Mouse (Mus musculus) MEL (cell line): Measurements from ENCODE around the gene Hacl1. TPM values are rescaled to one million over a fixed set of nuclear protein-coding genes. Genes with fewer than 3 reads are reported as not detected.

Experiments
- DNase-seq: peaks from one replicate; pipeline ENCODE4 v3.0.0; 2011; ENCODE audit warnings: low read depth, low spot score
- H3K27ac ChIP-seq: 2 replicates; pipeline ENCODE4 v1.5.1; 2012; ENCODE audit warnings: low read depth, mild to moderate bottlenecking, control low read depth, low read length, moderate library complexity; ENCODE audit not compliant: control insufficient read depth
- H3K27me3 ChIP-seq, 2 experiments: fragments of 150-350 bp in 1 of 2; sonication (generic) in 1 of 2; 2 replicates each; pipeline ENCODE4 v1.6.1; 2012; ENCODE audit warnings: low read length in 2 of 2, mild to moderate bottlenecking in 2 of 2, improper control_type of control experiment in 1 of 2, moderate library complexity in 1 of 2; ENCODE audit not compliant: insufficient read depth in 2 of 2, control insufficient read depth in 1 of 2
- H3K36me3 ChIP-seq, 2 experiments: 2 replicates each; pipeline ENCODE4 v1.6.1; 2012 to 2014; ENCODE audit warnings: low read length in 2 of 2, improper control_type of control experiment in 1 of 2, inconsistent platforms in 1 of 2, mild to moderate bottlenecking in 1 of 2; ENCODE audit not compliant: insufficient read depth in 2 of 2, control insufficient read depth in 1 of 2
- H3K4me1 ChIP-seq, 2 experiments: fragments of 150-350 bp in 1 of 2; sonication (generic) in 1 of 2; 2 replicates each; pipeline ENCODE4 v1.6.1; 2012; ENCODE audit warnings: low read length in 2 of 2, improper control_type of control experiment in 1 of 2, mild to moderate bottlenecking in 1 of 2; ENCODE audit not compliant: insufficient read depth in 2 of 2, control insufficient read depth in 1 of 2
- H3K4me3 ChIP-seq, 2 experiments: fragments of 150-350 bp in 1 of 2; sonication (generic) in 1 of 2; 2 replicates each; pipeline ENCODE4 v1.5.1; 2012; ENCODE audit warnings: low read depth in 2 of 2, low read length in 2 of 2, mild to moderate bottlenecking in 2 of 2, moderate library complexity in 2 of 2, control low read depth in 1 of 2, improper control_type of control experiment in 1 of 2; ENCODE audit not compliant: control insufficient read depth in 1 of 2, insufficient read depth in 1 of 2
- H3K79me2 ChIP-seq: 2 replicates; pipeline ENCODE4 v1.6.1; 2012; ENCODE audit warnings: mild to moderate bottlenecking, low read length, moderate library complexity; ENCODE audit not compliant: control insufficient read depth, poor library complexity, insufficient read depth
- H3K9ac ChIP-seq: 2 replicates; pipeline ENCODE4 v1.6.1; 2012; ENCODE audit warnings: low read depth, mild to moderate bottlenecking, control low read depth, low read length, moderate library complexity; ENCODE audit not compliant: control insufficient read depth, poor library complexity, severe bottlenecking
- H3K9me3 ChIP-seq: fragments of 150-350 bp; sonication (generic); replicated peaks from 2 replicates; pipeline ENCODE4 v1.6.1; 2012; ENCODE audit warnings: mild to moderate bottlenecking, low read length, improper control_type of control experiment, moderate library complexity; ENCODE audit not compliant: insufficient read depth
- CHD2 ChIP-seq: IDR thresholded peaks from 2 replicates; pipeline ENCODE4 v1.6.1; 2011; ENCODE audit warnings: low read length, improper control_type of control experiment
- CTCF ChIP-seq, 3 experiments: IDR thresholded peaks in 2 of 3; conservative IDR thresholded peaks in 1 of 3; 2 replicates each; pipeline ENCODE4 v1.5.1; 2011 to 2012; ENCODE audit warnings: low read length in 3 of 3, low read depth in 2 of 3, mild to moderate bottlenecking in 2 of 3, improper control_type of control experiment in 1 of 3, inconsistent platforms in 1 of 3, mixed read lengths in 1 of 3, moderate library complexity in 1 of 3; ENCODE audit not compliant: control insufficient read depth in 1 of 3, insufficient read depth in 1 of 3, poor library complexity in 1 of 3, severe bottlenecking in 1 of 3
- E2F4 ChIP-seq: IDR thresholded peaks from 2 replicates; pipeline ENCODE4 v1.6.1; 2011; ENCODE audit warnings: low read depth, low read length, improper control_type of control experiment, borderline replicate concordance
- ELF1 ChIP-seq: IDR thresholded peaks from 2 replicates; pipeline ENCODE4 v1.6.1; 2014; ENCODE audit warnings: low read depth, mild to moderate bottlenecking, inconsistent platforms, low read length, improper control_type of control experiment, moderate library complexity
- EP300 ChIP-seq, 2 experiments: IDR thresholded peaks; 2 replicates each; pipeline ENCODE4 v1.6.1; 2011; ENCODE audit warnings: improper control_type of control experiment in 2 of 2, low read length in 2 of 2, low read depth in 1 of 2, mild to moderate bottlenecking in 1 of 2
- ETS1 ChIP-seq: IDR thresholded peaks from 2 replicates; pipeline ENCODE4 v1.6.1; 2012; ENCODE audit warnings: low read depth, mild to moderate bottlenecking, inconsistent platforms, low read length, improper control_type of control experiment, moderate library complexity
- HCFC1 ChIP-seq: IDR thresholded peaks from 2 replicates; pipeline ENCODE4 v1.6.1; 2012; ENCODE audit warnings: low read depth, mild to moderate bottlenecking, inconsistent platforms, low read length, improper control_type of control experiment, moderate library complexity
- JUND ChIP-seq: IDR thresholded peaks from 2 replicates; pipeline ENCODE4 v1.6.1; 2011; ENCODE audit warnings: low read depth, mild to moderate bottlenecking, improper control_type of control experiment, low read length
- KAT2A ChIP-seq: conservative IDR thresholded peaks from 2 replicates; pipeline ENCODE4 v1.6.1; 2012; ENCODE audit warnings: low read depth, low read length, improper control_type of control experiment, inconsistent platforms
- MAFK ChIP-seq: IDR thresholded peaks from 2 replicates; pipeline ENCODE4 v1.6.1; 2011; ENCODE audit warnings: low read depth, mild to moderate bottlenecking, low read length, improper control_type of control experiment, borderline replicate concordance
- MAX ChIP-seq: IDR thresholded peaks from 2 replicates; pipeline ENCODE4 v1.6.1; 2011; ENCODE audit warnings: low read length, improper control_type of control experiment
- MAZ ChIP-seq: IDR thresholded peaks from 2 replicates; pipeline ENCODE4 v1.6.1; 2012; ENCODE audit warnings: low read depth, mild to moderate bottlenecking, inconsistent platforms, low read length, improper control_type of control experiment
- MEF2A ChIP-seq: IDR thresholded peaks from 2 replicates; pipeline ENCODE4 v1.6.1; 2014; ENCODE audit warnings: low read depth, mild to moderate bottlenecking, inconsistent platforms, low read length, improper control_type of control experiment; ENCODE audit not compliant: poor library complexity, insufficient replicate concordance, severe bottlenecking; ENCODE audit errors: extremely low read depth
- MYB ChIP-seq: IDR thresholded peaks from 2 replicates; pipeline ENCODE4 v1.6.1; 2011; ENCODE audit warnings: mild to moderate bottlenecking, low read depth, low read length, improper control_type of control experiment
- MYC ChIP-seq: IDR thresholded peaks from 2 replicates; pipeline ENCODE4 v1.6.1; 2011; ENCODE audit warnings: low read depth, mild to moderate bottlenecking, low read length, improper control_type of control experiment, moderate library complexity
- NELFE ChIP-seq: IDR thresholded peaks from 2 replicates; pipeline ENCODE4 v1.6.1; 2011; ENCODE audit warnings: low read depth, low read length, improper control_type of control experiment
- NRF1 ChIP-seq: IDR thresholded peaks from 2 replicates; pipeline ENCODE4 v1.6.1; 2014; ENCODE audit warnings: low read depth, mild to moderate bottlenecking, inconsistent platforms, low read length, improper control_type of control experiment, moderate library complexity; ENCODE audit not compliant: poor library complexity, insufficient read depth, severe bottlenecking
- POLR2A ChIP-seq, 2 experiments: IDR thresholded peaks; 2 replicates each; pipeline ENCODE4 v1.6.1; 2011 to 2012; ENCODE audit warnings: low read length in 2 of 2, mild to moderate bottlenecking in 2 of 2, control low read depth in 1 of 2, improper control_type of control experiment in 1 of 2, low read depth in 1 of 2, moderate library complexity in 1 of 2; ENCODE audit not compliant: control insufficient read depth in 1 of 2, insufficient read depth in 1 of 2, poor library complexity in 1 of 2
- POLR2AphosphoS2 ChIP-seq: IDR thresholded peaks from 2 replicates; pipeline ENCODE4 v1.6.1; 2011; ENCODE audit warnings: low read length, improper control_type of control experiment
- POLR2AphosphoS5 ChIP-seq: IDR thresholded peaks from 2 replicates; pipeline ENCODE4 v1.6.1; 2012; ENCODE audit warnings: low read depth, borderline replicate concordance, mild to moderate bottlenecking, inconsistent platforms, low read length, moderate library complexity, mixed read lengths
- RCOR1 ChIP-seq: IDR thresholded peaks from 2 replicates; pipeline ENCODE4 v1.6.1; 2012; ENCODE audit warnings: low read depth, mild to moderate bottlenecking, inconsistent platforms, low read length, improper control_type of control experiment
- SIN3A ChIP-seq: IDR thresholded peaks from 2 replicates; pipeline ENCODE4 v1.6.1; 2012; ENCODE audit warnings: low read length, improper control_type of control experiment, inconsistent platforms
- TAL1 ChIP-seq: IDR thresholded peaks from 2 replicates; pipeline ENCODE4 v1.6.1; 2012; ENCODE audit warnings: mild to moderate bottlenecking, inconsistent platforms, low read length, moderate library complexity, mixed read lengths
- TBP ChIP-seq: IDR thresholded peaks from 2 replicates; pipeline ENCODE4 v1.8.0; 2011; ENCODE audit warnings: low read depth, low read length, improper control_type of control experiment
- UBTF ChIP-seq: IDR thresholded peaks from 2 replicates; pipeline ENCODE4 v1.6.1; 2012; ENCODE audit warnings: low read depth, mild to moderate bottlenecking, inconsistent platforms, low read length, improper control_type of control experiment, moderate library complexity, borderline replicate concordance; ENCODE audit not compliant: insufficient read depth
- USF1 ChIP-seq: IDR thresholded peaks from 2 replicates; pipeline ENCODE4 v1.6.1; 2014; ENCODE audit warnings: low read depth, mild to moderate bottlenecking, inconsistent platforms, low read length, improper control_type of control experiment, moderate library complexity
- USF2 ChIP-seq, 2 experiments: IDR thresholded peaks; 2 replicates each; pipeline ENCODE4 v1.6.1; 2011 to 2012; ENCODE audit warnings: improper control_type of control experiment in 2 of 2, low read length in 2 of 2, borderline replicate concordance in 1 of 2, inconsistent platforms in 1 of 2, low read depth in 1 of 2, mild to moderate bottlenecking in 1 of 2; ENCODE audit not compliant: insufficient read depth in 1 of 2
- ZC3H11A ChIP-seq: IDR thresholded peaks from 2 replicates; pipeline ENCODE4 v1.6.1; 2012; ENCODE audit warnings: low read depth, mild to moderate bottlenecking, inconsistent platforms, low read length, improper control_type of control experiment
- ZMIZ1 ChIP-seq: IDR thresholded peaks from 2 replicates; pipeline ENCODE4 v1.6.1; 2012; ENCODE audit warnings: low read depth, mild to moderate bottlenecking, inconsistent platforms, low read length, improper control_type of control experiment, moderate library complexity
- ZNF384 ChIP-seq: IDR thresholded peaks from 2 replicates; pipeline ENCODE4 v1.6.1; 2012; ENCODE audit warnings: low read depth, mild to moderate bottlenecking, inconsistent platforms, low read length, improper control_type of control experiment
- polyA plus RNA-seq, 2 experiments: library from polyadenylated mRNA; stranded (reverse) in 1 of 2; unstranded in 1 of 2; fragments of >175 nt in 1 of 2; fragments of >200 nt in 1 of 2; gene quantifications; 2 replicates each; pipeline versions ENCODE4 v1.2.1 to v1.2.4; 2012; ENCODE audit warnings: low replicate concordance in 2 of 2, low read depth in 1 of 2; ENCODE audit not compliant: insufficient read length in 2 of 2, insufficient read depth in 1 of 2, missing spikeins in 1 of 2
- total RNA-seq: library from RNA; depleted of rRNA; stranded (reverse); fragments of 300-350 nt; gene quantifications from 2 replicates; pipeline ENCODE4 v1.2.3, GENCODE M21; 2012

The Hacl1 gene
- total and polyA plus RNA-seq, 3 experiments = 7.7 to 13.3 TPM; not detected in 1

- H3K27ac ChIP-seq = no peak overlapping the region
- no peak for TF ChIP-seq USF2 (IDR thresholded peaks at IDR 0.05; ENCODE audit: borderline replicate concordance in 1 of 2, insufficient read depth in 1 of 2, low read depth in 1 of 2, low read length in 2 of 2)
- no peak for TF ChIP-seq TBP
- no peak for TF ChIP-seq MYB
- no peak for TF ChIP-seq NRF1
- TF ChIP-seq ZMIZ1 = no peak
- no peak for TF ChIP-seq ZC3H11A
- TF ChIP-seq ZNF384 = no peak
- no peak for TF ChIP-seq ETS1
- no peak for TF ChIP-seq CTCF (IDR thresholded peaks at IDR 0.05 in 2 of 3, conservative IDR thresholded peaks at IDR 0.05 in 1 of 3; ENCODE audit: control insufficient read depth in 1 of 3, insufficient read depth in 1 of 3, low read depth in 2 of 3, low read length in 3 of 3, poor library complexity in 1 of 3, severe bottlenecking in 1 of 3)
- no peak for TF ChIP-seq NELFE
- no peak for TF ChIP-seq POLR2A (IDR thresholded peaks at IDR 0.05; ENCODE audit: control insufficient read depth in 1 of 2, insufficient read depth in 1 of 2, low read depth in 1 of 2, low read length in 2 of 2, poor library complexity in 1 of 2)
- no peak for TF ChIP-seq MAX
- no peak for TF ChIP-seq MEF2A
- TF ChIP-seq ELF1 = no peak
- no peak for TF ChIP-seq HCFC1
- no peak for TF ChIP-seq MYC
- no peak for TF ChIP-seq TAL1
- TF ChIP-seq, all 39 proteins: peak for 0
- H3K4me1 ChIP-seq = no peaks in the 10 kb centered on the region
- no peak overlapping the region for H3K4me3 ChIP-seq
- no peaks in the 10 kb centered on the region for H3K9me3 ChIP-seq
- peak; percentile 24 for DNase-seq
- no peaks in the 10 kb centered on the region for H3K36me3 ChIP-seq
- H3K27me3 ChIP-seq = no peaks in the 10 kb centered on the region
- no peaks in the 10 kb centered on the region for H3K79me2 ChIP-seq
- no peak overlapping the region for H3K9ac ChIP-seq
These were observed 58.0 kb downstream of the Hacl1 start for GRCm38 (mm10) chr14:31583082-31583481.

GRCm38 (mm10) chr14:31577966-31578735, 62.9 kb downstream of the Hacl1 start:
- Histone ChIP-seq H3K27ac (no peak overlapping the region), H3K36me3 (no peaks in the 10 kb centered on the region), H3K4me3 (no peak overlapping the region), H3K9me3 (no peaks in the 10 kb centered on the region), H3K27me3 (no peaks in the 10 kb centered on the region; a peak in 1 of 4 replicates), H3K79me2 (no peaks in the 10 kb centered on the region), H3K4me1 (peaks cover 0 to 2% of the 10 kb centered on the region in 2 experiments; a peak in 1 of 4 replicates), H3K9ac (no peak overlapping the region)
- TF ChIP-seq TAL1 (no peak), MAZ (no peak), ZNF384 (no peak), SIN3A (no peak), CHD2 (no peak), E2F4 (no peak), USF1 (no peak), JUND (no peak), ZMIZ1 (no peak), POLR2AphosphoS5 (no peak), MYB (no peak), USF2 (IDR thresholded peaks at IDR 0.05; ENCODE audit: borderline replicate concordance in 1 of 2, insufficient read depth in 1 of 2, low read depth in 1 of 2, low read length in 2 of 2) (no peak), EP300 (IDR thresholded peaks at IDR 0.05; ENCODE audit: low read depth in 1 of 2, low read length in 2 of 2) (no peak), MAFK (no peak), POLR2AphosphoS2 (no peak), UBTF (no peak), RCOR1 (no peak), KAT2A (no peak), NELFE (no peak), POLR2A (IDR thresholded peaks at IDR 0.05; ENCODE audit: control insufficient read depth in 1 of 2, insufficient read depth in 1 of 2, low read depth in 1 of 2, low read length in 2 of 2, poor library complexity in 1 of 2) (no peak)
- DNase-seq = no peak
